Mouse (Mus musculus): ENCODE data around the gene Olfr195.
"Not testable (repeated sequence)": the region's sequence is repeated elsewhere in the genome, so short reads cannot be mapped to it uniquely, and the experiment has no call there.

The Olfr195 gene

GRCm38 (mm10) chr16:59146746-59147145 lies at the start of gene Olfr195:
Gene Olfr195 (plus strand): TSS chr16:59147046.
- ATAC-seq (ENCODE audit: insufficient number of reproducible peaks, low FRiP score, low TSS enrichment): no peak

DNA sequence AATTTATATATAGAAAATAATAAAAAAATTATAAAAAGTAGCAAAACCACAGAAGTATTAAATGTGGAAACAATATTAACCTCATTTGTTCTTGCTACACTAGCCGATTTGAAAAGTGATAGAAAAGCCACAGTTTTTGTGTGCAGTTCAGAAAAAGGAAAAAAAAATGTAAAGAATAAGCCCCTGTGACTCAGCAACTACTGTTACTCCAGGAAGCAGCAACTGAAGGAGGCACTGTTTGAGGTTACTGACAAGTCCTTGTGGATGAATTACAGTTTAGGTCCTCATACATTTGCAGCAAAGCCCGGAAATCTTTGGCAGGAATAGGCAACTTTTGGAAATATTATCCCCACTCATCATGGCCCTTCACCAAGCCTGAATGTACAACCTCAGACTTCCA lies 41.5 kb upstream of the Olfr195 start:
- ATAC-seq (ENCODE audit: insufficient number of reproducible peaks, low FRiP score, low TSS enrichment): no peak

GRCm38 (mm10) chr16:59108522-59108921 lies 38.3 kb upstream of the Olfr195 start:
- ATAC-seq (ENCODE audit: insufficient number of reproducible peaks, low FRiP score, low TSS enrichment): not testable (repeated sequence)

DNA sequence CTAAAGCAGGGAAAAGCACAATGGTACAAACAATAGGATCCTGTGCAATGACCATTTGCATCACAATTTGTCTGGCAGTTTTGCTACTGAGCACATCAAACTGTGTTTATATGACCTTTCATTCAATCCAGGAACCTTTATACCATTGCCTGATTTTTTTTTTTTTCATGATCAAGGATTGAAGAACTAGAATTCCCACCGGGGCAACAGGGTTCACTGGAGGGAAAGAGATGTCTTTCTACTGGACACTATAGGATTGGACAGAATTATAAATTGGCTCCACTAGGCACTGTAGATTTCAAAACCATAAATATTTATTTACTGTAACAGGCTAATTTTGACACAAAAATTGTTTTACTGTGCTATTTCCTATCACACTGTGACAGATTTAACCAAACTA lies 35.1 kb upstream of the Olfr195 start, which contains the start of gene Olfr193:
Gene Olfr193 (minus strand): TSS at position 101 of the 400 bp plus-strand sequence.
- ATAC-seq (ENCODE audit: insufficient number of reproducible peaks, low FRiP score, low TSS enrichment): no peak

DNA sequence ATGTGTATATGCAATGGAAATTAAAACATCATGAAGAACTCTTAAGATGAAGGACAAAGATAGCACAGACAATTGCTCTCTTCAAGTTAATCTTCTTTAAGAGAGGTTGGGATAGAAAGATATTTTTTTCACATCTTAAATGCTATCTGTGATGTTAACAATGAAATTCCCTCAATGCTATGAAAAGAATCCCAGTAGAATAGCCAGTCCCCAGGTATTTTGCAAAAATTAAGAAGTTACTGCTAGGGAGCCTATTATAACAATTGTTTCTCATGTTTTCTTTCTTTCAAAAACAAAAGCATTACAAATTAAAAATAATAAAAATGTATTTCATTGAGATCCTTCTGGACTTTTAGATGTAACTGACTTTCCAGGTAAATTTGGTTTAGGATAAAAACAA lies 25.9 kb upstream of the Olfr195 start, which contains the start of gene Olfr194:
Gene Olfr194 (minus strand): TSS at position 101 of the 400 bp plus-strand sequence.
- no peak for ATAC-seq (ENCODE audit: insufficient number of reproducible peaks, low FRiP score, low TSS enrichment)

DNA sequence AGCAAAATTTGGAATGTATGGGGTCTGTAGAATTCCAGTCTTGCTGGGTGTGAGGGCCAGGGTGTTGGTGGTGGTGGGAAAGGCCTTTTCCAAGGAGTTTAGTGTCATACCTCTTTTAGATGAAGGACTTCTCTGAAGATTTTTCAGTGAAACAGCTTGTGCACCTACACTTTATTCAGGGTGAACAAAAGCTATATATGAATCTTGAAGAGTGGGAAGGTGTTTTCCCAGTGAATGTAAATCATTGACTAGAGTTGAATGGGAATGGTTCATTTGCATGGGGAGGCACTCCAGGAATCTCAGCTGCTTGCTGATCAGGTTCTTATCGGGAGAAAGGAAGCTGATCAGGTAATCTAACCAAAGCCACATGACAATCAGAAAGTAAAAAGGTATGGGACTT lies 16.1 kb upstream of the Olfr195 start:
- ATAC-seq (ENCODE audit: insufficient number of reproducible peaks, low FRiP score, low TSS enrichment): no peak

GRCm38 (mm10) chr16:59141105-59141504 lies 5.7 kb upstream of the Olfr195 start:
- ATAC-seq (ENCODE audit: insufficient number of reproducible peaks, low FRiP score, low TSS enrichment): no peak

- ATAC-seq (ENCODE audit: insufficient number of reproducible peaks, low FRiP score, low TSS enrichment): no peak
Measured at GRCm38 (mm10) chr16:59151996-59152395, 5.2 kb downstream of the Olfr195 start.

GRCm38 (mm10) chr16:59170354-59170753 lies 23.5 kb downstream of the Olfr195 start, which contains the start of gene Olfr196:
Gene Olfr196 (minus strand): TSS chr16:59170454.
- no peak for ATAC-seq (ENCODE audit: insufficient number of reproducible peaks, low FRiP score, low TSS enrichment)

Measured in cerebellum, adult (tissue).